Mouse (Mus musculus) olfactory bulb, adult 2 months (tissue): ENCODE data around the gene Timp3.

ENCODE experiments used
- CTCF ChIP-seq: fragments of 200-500 bp; IDR thresholded peaks from 2 replicates; pipeline ENCODE4 v1.5.1; 2012; ENCODE audit warnings: low read depth, mild to moderate bottlenecking, low read length, moderate library complexity; ENCODE audit not compliant: insufficient read depth
- POLR2A ChIP-seq: fragments of 200-500 bp; IDR thresholded peaks from 2 replicates; pipeline ENCODE4 v1.6.1; 2012; ENCODE audit warnings: mild to moderate bottlenecking, low read depth, low read length, moderate library complexity; ENCODE audit not compliant: insufficient read depth

DNA sequence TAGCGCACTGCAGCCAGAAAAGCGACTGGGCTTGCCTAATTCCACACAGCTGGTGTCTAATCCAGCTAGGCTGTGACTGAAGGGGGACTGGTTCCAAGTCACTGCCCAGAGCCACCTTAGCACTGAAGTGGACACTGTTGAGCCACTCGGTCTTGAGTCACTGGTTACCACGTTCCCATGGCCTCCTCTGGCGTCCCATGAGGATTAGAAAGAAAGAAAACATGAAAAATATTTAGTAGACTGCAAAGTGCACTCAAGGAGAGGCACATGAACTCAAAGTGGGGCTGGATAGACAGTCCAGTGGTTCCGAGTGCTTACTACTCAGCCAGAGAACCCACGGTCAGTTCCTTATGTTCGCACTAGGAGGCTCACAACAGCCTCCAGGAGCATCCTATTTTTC lies 18.9 kb upstream of the Timp3 start:
- no peak for TF ChIP-seq POLR2A
- no peak for TF ChIP-seq CTCF
